Mouse (Mus musculus) stomach, postnatal 0 days (tissue): ENCODE measurements around the gene Ovol1. TPM values are rescaled to one million over a fixed set of nuclear protein-coding genes. Genes with fewer than 3 reads are reported as not detected.
A peak's percentile ranks its signal among the peaks of the same experiment; 100 is the strongest.

Experiments
- ATAC-seq: fragments of 200-750 bp; cut with Nextera tagmentation; 2 replicates; pipeline ENCODE4 v1.8.0; 2017; ENCODE audit not compliant: low FRiP score, low TSS enrichment
- DNase-seq: peaks from one replicate; pipeline ENCODE4 v3.0.0-alpha.2; 2016; ENCODE audit warnings: low spot score
- H3K27ac ChIP-seq: fragments of 300-500 bp; sonication (generic); replicated peaks from 2 replicates; pipeline ENCODE4 v1.5.1; 2014; ENCODE audit warnings: mild to moderate bottlenecking, control low read depth
- H3K27me3 ChIP-seq: fragments of 300-500 bp; sonication (generic); 2 replicates; pipeline ENCODE4 v1.6.1; 2014; ENCODE audit warnings: low read length; ENCODE audit not compliant: control insufficient read depth, insufficient read depth
- H3K36me3 ChIP-seq: fragments of 300-500 bp; sonication (generic); 2 replicates; pipeline ENCODE4 v1.6.1; 2014; ENCODE audit warnings: low read length, mixed read lengths; ENCODE audit not compliant: control insufficient read depth, insufficient read depth
- H3K4me1 ChIP-seq: fragments of 300-500 bp; sonication (generic); replicated peaks from 2 replicates; pipeline ENCODE4 v1.6.1; 2014; ENCODE audit warnings: antibody characterized with exemption; ENCODE audit not compliant: control insufficient read depth, insufficient read depth
- H3K4me2 ChIP-seq: fragments of 300-500 bp; sonication (generic); replicated peaks from 2 replicates; pipeline ENCODE4 v1.6.1; 2014; ENCODE audit warnings: low read depth, mild to moderate bottlenecking, control low read depth, moderate library complexity
- H3K4me3 ChIP-seq: fragments of 300-500 bp; sonication (generic); 2 replicates; pipeline ENCODE4 v1.5.1; 2014; ENCODE audit warnings: low read depth, low read length, control low read depth
- H3K9ac ChIP-seq: fragments of 300-500 bp; sonication (generic); 2 replicates; pipeline ENCODE4 v1.6.1; 2014; ENCODE audit warnings: mild to moderate bottlenecking, low read length, control low read depth, mixed read lengths
- H3K9me3 ChIP-seq: fragments of 300-500 bp; sonication (generic); 2 replicates; pipeline ENCODE4 v1.6.1; 2016; ENCODE audit warnings: low read length; ENCODE audit not compliant: control insufficient read depth
- CTCF ChIP-seq: IDR thresholded peaks from 2 replicates; pipeline ENCODE4 v1.5.1; 2016; ENCODE audit warnings: antibody characterized with exemption, low read depth, mild to moderate bottlenecking, moderate library complexity
- EP300 ChIP-seq: optimal IDR thresholded peaks from 2 replicates; pipeline ENCODE3; 2016; ENCODE audit warnings: antibody characterized with exemption
- WGBS: fragments of 180-500 bp; shearing (Covaris S2); extraction: QIAGEN DNeasy Blood & Tissue Kit; methylation state at CpG from one replicate; pipeline ENCODE4 v1.1.7; 2014; 5-methylcytosine and 5-hydroxymethylcytosine counted together
- polyA plus RNA-seq: library from polyadenylated mRNA; unstranded; fragments of >200 nt; fragmentation: Nextera tagmentation; extraction: Ambion mirVana; gene quantifications from 2 replicates; pipeline ENCODE4 v1.2.1, GENCODE M21; 2015

Gene Ovol1
- polyA plus RNA-seq, 1 experiment from 2014 or later: 28.2 TPM

GRCm38 (mm10) chr19:5512091-5513004, 48.1 kb downstream of the Ovol1 start:
- H3K9ac ChIP-seq: no peak overlapping the region
- DNase-seq (no peak), ATAC-seq (no peak)
- peak overlapping the region; percentile 25 for H3K4me2 ChIP-seq
- no peak for TF ChIP-seq CTCF
- no peak for TF ChIP-seq EP300
- peaks cover 5% of the 10 kb centered on the region; the same call in 1 of the 2 replicates for H3K4me1 ChIP-seq
- H3K4me3 ChIP-seq: no peak overlapping the region
- no peaks in the 10 kb centered on the region for H3K27me3 ChIP-seq
- H3K9me3 ChIP-seq: no peaks in the 10 kb centered on the region
- WGBS: 70% methylated on average over 12 of the region's 12 CpGs
- H3K27ac ChIP-seq: no peak overlapping the region
- no peaks in the 10 kb centered on the region for H3K36me3 ChIP-seq

GRCm38 (mm10) chr19:5511074-5511632, 49.3 kb downstream of the Ovol1 start:
- TF ChIP-seq EP300 (no peak), CTCF (no peak)
- DNase-seq: no peak
- H3K4me1 ChIP-seq: peaks cover 5% of the 10 kb centered on the region; the same call in 1 of the 2 replicates
- H3K36me3 ChIP-seq: no peaks in the 10 kb centered on the region
- WGBS: 41% methylated on average over 15 of the region's 15 CpGs
- H3K4me2 ChIP-seq: peak overlapping the region; percentile 77
- H3K9me3 ChIP-seq: no peaks in the 10 kb centered on the region
- H3K9ac ChIP-seq: peak overlapping the region; percentile 59
- H3K4me3 ChIP-seq: peak overlapping the region; percentile 44
- H3K27ac ChIP-seq: peak overlapping the region; percentile 67; the same call in 1 of the 2 replicates
- no peaks in the 10 kb centered on the region for H3K27me3 ChIP-seq
- ATAC-seq: no peak

- peak within 1 kb of the TSS; percentile 67; the same call in 1 of the 2 replicates for H3K27ac ChIP-seq
- no peaks in the 10 kb centered on the region for H3K36me3 ChIP-seq
- DNase-seq (peak; percentile 90), ATAC-seq (peak; percentile 98)
- no peaks in the 10 kb centered on the region for H3K9me3 ChIP-seq
- TF ChIP-seq EP300: no peak
- TF ChIP-seq CTCF: peak; percentile 56
- H3K4me1 ChIP-seq: peaks cover 5% of the 10 kb centered on the region; the same call in 1 of the 2 replicates
- H3K27me3 ChIP-seq: no peaks in the 10 kb centered on the region
- peak within 1 kb of the TSS; percentile 44 for H3K4me3 ChIP-seq
- peak within 1 kb of the TSS; percentile 59 for H3K9ac ChIP-seq
- H3K4me2 ChIP-seq: peak within 1 kb of the TSS; percentile 77
- WGBS: 2% methylated on average over 47 of the region's 47 CpGs
These were observed 50.1 kb downstream of the Ovol1 start, which contains the start of gene Snx32 for GRCm38 (mm10) chr19:5510031-5511026. Gene Snx32 (minus strand): TSS chr19:5510538.

GRCm38 (mm10) chr19:5503687-5504086, 56.8 kb downstream of the Ovol1 start, which contains the start of gene 1700020D05Rik:
Gene 1700020D05Rik (minus strand): TSS chr19:5503787.
- ATAC-seq (no peak), DNase-seq (no peak)
- Histone ChIP-seq H3K36me3 (no peaks in the 10 kb centered on the region), H3K4me2 (no peak within 1 kb of the TSS), H3K27me3 (no peaks in the 10 kb centered on the region), H3K4me3 (no peak within 1 kb of the TSS), H3K9ac (no peak within 1 kb of the TSS), H3K9me3 (no peaks in the 10 kb centered on the region), H3K4me1 (no peaks in the 10 kb centered on the region), H3K27ac (no peak within 1 kb of the TSS)
- 55% methylated on average over 17 of the region's 17 CpGs for WGBS
- TF ChIP-seq EP300 (no peak), CTCF (no peak)

GRCm38 (mm10) chr19:5500330-5500875, 60.0 kb downstream of the Ovol1 start:
- H3K4me2 ChIP-seq: no peak overlapping the region
- no peak overlapping the region for H3K9ac ChIP-seq
- H3K27me3 ChIP-seq: no peaks in the 10 kb centered on the region
- ATAC-seq: no peak
- H3K27ac ChIP-seq: no peak overlapping the region
- TF ChIP-seq CTCF (no peak), EP300 (no peak)
- 81% methylated on average over 2 of the region's 2 CpGs for WGBS
- no peaks in the 10 kb centered on the region for H3K9me3 ChIP-seq
- no peak overlapping the region for H3K4me3 ChIP-seq
- H3K4me1 ChIP-seq: no peaks in the 10 kb centered on the region
- H3K36me3 ChIP-seq: peaks cover 14% of the 10 kb centered on the region
- no peak for DNase-seq

Other genes starting within 250 kb of the Ovol1 start
- not detected in 2 replicates for gene Catsper1, start 224.9 kb downstream of the Ovol1 start, polyA plus RNA-seq
- gene Cst6, start 211.1 kb downstream of the Ovol1 start, polyA plus RNA-seq: 281 and 316 TPM in 2 replicates
- gene Eif1ad, start 193.9 kb downstream of the Ovol1 start, polyA plus RNA-seq: 47.5 and 49.1 TPM in 2 replicates
- 279 and 293 TPM in 2 replicates for gene Banf1, start 193.5 kb downstream of the Ovol1 start, polyA plus RNA-seq
- gene Sart1, start 171.9 kb downstream of the Ovol1 start, polyA plus RNA-seq: 30.9 and 34.1 TPM in 2 replicates
- gene Tsga10ip, start 158.1 kb downstream of the Ovol1 start, polyA plus RNA-seq: 0.44 TPM in 1 of 2 replicates, not detected in the other
- 196 and 203 TPM in 2 replicates for gene Drap1, start 135.7 kb downstream of the Ovol1 start, polyA plus RNA-seq
- gene AI837181, start 135.5 kb downstream of the Ovol1 start, polyA plus RNA-seq: 36.5 and 38.6 TPM in 2 replicates
- gene Fosl1, start 113.1 kb downstream of the Ovol1 start, polyA plus RNA-seq: 0.16 and 0.33 TPM in 2 replicates
- 11.6 and 12.5 TPM in 2 replicates for gene Ccdc85b, start 102.8 kb downstream of the Ovol1 start, polyA plus RNA-seq
- gene Fibp, start 100.0 kb downstream of the Ovol1 start, polyA plus RNA-seq: 103 and 111 TPM in 2 replicates
- gene Ctsw, start 92.1 kb downstream of the Ovol1 start, polyA plus RNA-seq: 0.29 and 0.50 TPM in 2 replicates
- gene Efemp2, start 86.7 kb downstream of the Ovol1 start, polyA plus RNA-seq: 59.7 and 67.0 TPM in 2 replicates
- 18.4 and 18.5 TPM in 2 replicates for gene Mus81, start 72.2 kb downstream of the Ovol1 start, polyA plus RNA-seq
- gene Cfl1, start 70.2 kb downstream of the Ovol1 start, polyA plus RNA-seq: 1,281 and 1,389 TPM in 2 replicates
- not detected in 2 replicates for gene 1700020D05Rik, start 56.9 kb downstream of the Ovol1 start, polyA plus RNA-seq
- gene Snx32, start 50.1 kb downstream of the Ovol1 start, polyA plus RNA-seq: 2.8 and 3.8 TPM in 2 replicates
- 4.7 and 5.7 TPM in 2 replicates for gene Ap5b1, start 7.4 kb upstream of the Ovol1 start, polyA plus RNA-seq
- gene Rnaseh2c, start 41.2 kb upstream of the Ovol1 start, polyA plus RNA-seq: 57.3 and 64.7 TPM in 2 replicates
- gene Kat5, start 49.6 kb upstream of the Ovol1 start, polyA plus RNA-seq: 31.8 and 37.9 TPM in 2 replicates
- 28.7 and 35.2 TPM in 2 replicates for gene Rela, start 76.8 kb upstream of the Ovol1 start, polyA plus RNA-seq
- gene Sipa1, start 103.1 kb upstream of the Ovol1 start, polyA plus RNA-seq: 8.0 and 11.5 TPM in 2 replicates
- 14.0 and 16.5 TPM in 2 replicates for gene Map3k11, start 128.1 kb upstream of the Ovol1 start, polyA plus RNA-seq
- 6.5 and 7.9 TPM in 2 replicates for gene Pcnx3, start 128.3 kb upstream of the Ovol1 start, polyA plus RNA-seq
- gene Kcnk7, start 143.7 kb upstream of the Ovol1 start, polyA plus RNA-seq: 8.4 and 9.5 TPM in 2 replicates
- gene Ehbp1l1, start 165.7 kb upstream of the Ovol1 start, polyA plus RNA-seq: 28.0 and 29.5 TPM in 2 replicates
- 51.9 and 52.1 TPM in 2 replicates for gene Fam89b, start 169.0 kb upstream of the Ovol1 start, polyA plus RNA-seq
- 15.7 and 26.9 TPM in 2 replicates for gene Ltbp3, start 180.3 kb upstream of the Ovol1 start, polyA plus RNA-seq
- 38.1 and 40.9 TPM in 2 replicates for gene Scyl1, start 210.8 kb upstream of the Ovol1 start, polyA plus RNA-seq